27 mouse cellular contexts compared by ENCODE assay signal in genomic region chrX:98963742-98964141, GRCm38 (mm10).
"Had no signal": no experiment of that assay in that cellular context is flagged by ENCODE, and none has a peak within 500 bp of the region (broad histone marks: within the 10 kb centered on the region; RNA-seq: fewer than 3 reads in every experiment).

No protein-coding gene starts in this region.

- ATAC-seq: hindbrain, embryonic 16.5 days; inflammation-experienced regulatory T-cells, adult 6 months; intestine, embryonic 15.5 days; intestine, postnatal 0 days; liver, embryonic 12.5 days had no signal

- DNase-seq: gastrocnemius, adult 2 months; gastrocnemius, postnatal 10 days; gastrocnemius, postnatal 25 days; heart, adult 11 months; heart, adult 2 months; heart, postnatal 10 days; heart, postnatal 4 days; kidney, adult 18-20 months; kidney, adult 8-10 months; kidney, postnatal 14 days; kidney, postnatal 36 days; layer of hippocampus, adult 9-11 months; layer of hippocampus, postnatal 36 days; left cerebral cortex, postnatal 4 days had no signal

- H3K27ac ChIP-seq: gastrocnemius, adult 2 months; heart, adult 2 months; hindbrain, embryonic 10.5 days; hindbrain, embryonic 12.5 days; hindbrain, embryonic 14.5 days; intestine, embryonic 15.5 days; kidney, embryonic 15.5 days; kidney, postnatal 0 days; limb, embryonic 13.5 days; limb, embryonic 15.5 days; liver, embryonic 12.5 days had no signal

- H3K4me1 ChIP-seq: heart, embryonic 12.5 days; hindbrain, embryonic 10.5 days; hindbrain, embryonic 12.5 days; intestine, embryonic 15.5 days; kidney, embryonic 15.5 days; limb, embryonic 13.5 days; limb, embryonic 15.5 days; liver, embryonic 12.5 days had no signal

- H3K9ac ChIP-seq: heart, embryonic 12.5 days; hindbrain, embryonic 12.5 days; hindbrain, embryonic 14.5 days; intestine, embryonic 15.5 days; kidney, embryonic 15.5 days; limb, embryonic 13.5 days; limb, embryonic 15.5 days; liver, embryonic 12.5 days had no signal

- H3K9me3 ChIP-seq: heart, embryonic 12.5 days; hindbrain, embryonic 10.5 days; hindbrain, embryonic 12.5 days; intestine, embryonic 15.5 days; kidney, embryonic 15.5 days; limb, embryonic 13.5 days; limb, embryonic 15.5 days; liver, embryonic 12.5 days had no signal

- H3K4me2 ChIP-seq: heart, embryonic 12.5 days; hindbrain, embryonic 12.5 days; hindbrain, embryonic 14.5 days; intestine, embryonic 15.5 days; kidney, embryonic 15.5 days; limb, embryonic 13.5 days; limb, embryonic 15.5 days; liver, embryonic 12.5 days had no signal

- H3K27me3 ChIP-seq: heart, embryonic 12.5 days; hindbrain, embryonic 12.5 days; intestine, embryonic 15.5 days had no signal

- H3K36me3 ChIP-seq: heart, embryonic 12.5 days; hindbrain, embryonic 10.5 days; hindbrain, embryonic 12.5 days; intestine, embryonic 15.5 days; kidney, embryonic 15.5 days; limb, embryonic 13.5 days; limb, embryonic 15.5 days; liver, embryonic 12.5 days had no signal

- H3K4me3 ChIP-seq: gastrocnemius, adult 2 months; heart, adult 2 months; heart, embryonic 12.5 days; hindbrain, embryonic 10.5 days; hindbrain, embryonic 12.5 days; intestine, embryonic 15.5 days; kidney, embryonic 15.5 days; limb, embryonic 13.5 days; limb, embryonic 15.5 days; liver, embryonic 12.5 days had no signal
